Mouse (Mus musculus) heart, postnatal 0 days (tissue): ENCODE results near the gene Dna2.

Experiments
- CTCF ChIP-seq: IDR thresholded peaks from 2 replicates; pipeline ENCODE4 v1.5.1; 2016; ENCODE audit warnings: antibody characterized with exemption, control low read depth, low read depth
- EP300 ChIP-seq: IDR thresholded peaks from 2 replicates; pipeline ENCODE4 v1.6.1; 2016; ENCODE audit warnings: antibody characterized with exemption, low read depth

DNA sequence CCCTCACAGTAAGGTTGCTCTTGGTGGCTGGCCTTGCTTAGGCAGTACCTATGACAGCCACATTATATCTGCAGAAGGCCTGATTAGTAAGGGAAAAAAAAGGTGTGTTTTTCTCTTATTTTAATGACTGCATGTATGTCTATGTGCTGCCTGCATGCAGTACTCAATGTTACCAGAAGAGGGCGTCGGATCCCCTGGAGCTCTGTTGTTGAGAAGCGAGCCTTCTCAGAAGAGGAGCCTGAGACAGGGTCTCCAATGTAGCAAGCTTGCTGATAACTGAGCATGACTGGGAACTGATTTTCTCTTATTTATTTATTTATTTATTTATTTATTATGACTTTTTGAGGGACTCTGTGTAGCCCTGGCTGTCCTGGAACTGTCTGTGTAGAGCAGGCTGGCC is 40.5 kb downstream of the Dna2 start:
- no peak for TF ChIP-seq EP300
- TF ChIP-seq CTCF: peak; percentile 45
